Comparison of ENCODE assay signal across 15 mouse cellular contexts in the genomic region with DNA sequence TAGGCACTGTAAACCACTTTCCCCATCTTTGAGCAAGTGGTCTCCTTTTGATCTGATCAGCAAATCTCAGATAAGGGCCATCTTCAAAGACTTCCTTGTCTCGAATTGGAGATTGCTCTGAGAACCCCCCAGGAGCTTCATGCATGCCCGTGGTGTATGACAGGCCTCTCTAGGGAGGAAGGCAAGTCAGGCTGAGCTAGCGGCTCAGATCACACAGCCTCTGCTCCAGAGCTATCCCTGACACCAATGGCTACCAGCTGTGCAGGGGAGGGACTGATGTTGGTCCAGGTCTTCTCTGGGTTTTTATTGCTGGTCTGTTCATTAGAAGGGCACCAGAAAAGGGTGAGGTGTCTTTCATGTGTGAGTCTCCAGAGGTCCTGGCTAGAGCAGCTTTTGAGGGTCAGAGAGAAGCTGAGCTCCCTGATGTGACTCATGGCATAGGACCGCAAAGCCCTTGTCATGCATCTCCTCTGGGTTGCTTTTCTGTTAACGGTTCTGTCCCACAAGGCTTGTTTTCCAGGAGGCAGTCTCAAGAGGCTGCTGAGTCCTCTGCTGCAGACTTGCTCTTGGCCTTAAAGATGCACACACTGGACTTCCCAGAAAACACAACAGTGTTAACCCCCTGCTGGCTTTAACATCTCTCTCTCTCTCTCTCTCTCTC.
DNase-seq lines count a peak whose midpoint lies in the region; ATAC-seq and TF ChIP-seq lines count a peak whose summit lies in the region.
"Had no signal": no experiment of that assay in that cellular context is flagged by ENCODE, and none has a peak within 500 bp of the region (broad histone marks: within the 10 kb centered on the region; RNA-seq: fewer than 3 reads in every experiment).

No protein-coding gene starts in this region.

- no peak for TF ChIP-seq POLR2A in small intestine, adult 2 months (IDR thresholded peaks at IDR 0.05; ENCODE audit: low read depth, low read length)

- H3K4me3 ChIP-seq in heart, embryonic 12.5 days, result no peak overlapping the region
- H3K4me3 ChIP-seq in midbrain, embryonic 10.5 days, result no peak overlapping the region
- H3K4me3 ChIP-seq in midbrain, postnatal 0 days (ENCODE audit: low read depth, low read length), result no peak overlapping the region
- no peak overlapping the region for H3K4me3 ChIP-seq in small intestine, adult 2 months (ENCODE audit: low read depth, low read length)
- H3K4me3 ChIP-seq: forebrain, embryonic 10.5 days; layer of hippocampus, adult 2 months; limb, embryonic 15.5 days; myocyte had no signal

- ATAC-seq in heart, embryonic 12.5 days (ENCODE audit: insufficient number of reproducible peaks, low FRiP score), result no peak
- ATAC-seq in midbrain, postnatal 0 days (ENCODE audit: low FRiP score), result no peak
- ATAC-seq: hindbrain, postnatal 0 days had no signal

- H3K4me2 ChIP-seq in heart, embryonic 12.5 days, result no peak overlapping the region
- no peak overlapping the region for H3K4me2 ChIP-seq in midbrain, postnatal 0 days (ENCODE audit: low read depth, low read length, poor library complexity, severe bottlenecking)
- H3K4me2 ChIP-seq: limb, embryonic 15.5 days had no signal

- H3K4me1 ChIP-seq in heart, embryonic 12.5 days (replicated peaks), result peaks cover 6% of the 10 kb centered on the region
- H3K4me1 ChIP-seq in midbrain, embryonic 10.5 days, result peaks cover 35% of the 10 kb centered on the region
- no peaks in the 10 kb centered on the region for H3K4me1 ChIP-seq in midbrain, postnatal 0 days (ENCODE audit: insufficient read depth, low read length)
- H3K4me1 ChIP-seq in small intestine, adult 2 months (ENCODE audit: control insufficient read depth, insufficient read depth, insufficient read length, low read length), result no peaks in the 10 kb centered on the region

- no peaks in the 10 kb centered on the region for H3K36me3 ChIP-seq in heart, embryonic 12.5 days
- no peaks in the 10 kb centered on the region for H3K36me3 ChIP-seq in midbrain, embryonic 10.5 days
- no peaks in the 10 kb centered on the region for H3K36me3 ChIP-seq in midbrain, postnatal 0 days (ENCODE audit: insufficient read depth, low read length)
- H3K36me3 ChIP-seq in small intestine, adult 2 months (ENCODE audit: control insufficient read depth, insufficient read depth, low read length), result no peaks in the 10 kb centered on the region
- H3K36me3 ChIP-seq: forebrain, embryonic 10.5 days; limb, embryonic 15.5 days had no signal

- WGBS in heart, embryonic 12.5 days, result 20% methylated on average over 5 of the region's 5 CpGs
- WGBS in midbrain, embryonic 10.5 days, result 33% methylated on average over 5 of the region's 5 CpGs
- WGBS in midbrain, postnatal 0 days, result 39% methylated on average over 5 of the region's 5 CpGs
- 45% methylated on average over 5 of the region's 5 CpGs for WGBS in small intestine, adult 2 months

- intact Hi-C loops in heart, postnatal 10 days (cut with DNase I), result no loop called here

- no peak for TF ChIP-seq CTCF in midbrain, postnatal 0 days (IDR thresholded peaks at IDR 0.05)
- TF ChIP-seq CTCF in small intestine, adult 2 months (IDR thresholded peaks at IDR 0.05; ENCODE audit: extremely low read depth, insufficient read length, insufficient replicate concordance, low read depth, low read length), result no peak

- H3K27me3 ChIP-seq in heart, embryonic 12.5 days (replicated peaks), result peaks cover 72% of the 10 kb centered on the region
- H3K27me3 ChIP-seq in midbrain, embryonic 10.5 days (ENCODE audit: low read depth, poor library complexity, severe bottlenecking), result peaks cover 74% of the 10 kb centered on the region
- H3K27me3 ChIP-seq in midbrain, postnatal 0 days (ENCODE audit: insufficient read depth, low read length), result no peaks in the 10 kb centered on the region; the same call in 1 of the 2 replicates
- H3K27me3 ChIP-seq in small intestine, adult 2 months (ENCODE audit: control insufficient read depth, insufficient read depth, low read length), result no peaks in the 10 kb centered on the region; the same call in 1 of the 2 replicates

- H3K27ac ChIP-seq in heart, embryonic 12.5 days (ENCODE audit: poor library complexity, severe bottlenecking), result no peak overlapping the region
- H3K27ac ChIP-seq in midbrain, embryonic 10.5 days (replicated peaks), result no peak overlapping the region
- H3K27ac ChIP-seq in midbrain, postnatal 0 days (ENCODE audit: low read depth, low read length), result no peak overlapping the region
- H3K27ac ChIP-seq in small intestine, adult 2 months (ENCODE audit: insufficient read depth, low read depth, low read length), result 0 out of 2 replicates have a peak overlapping the region, but pooled peaks have one; percentile 16
- H3K27ac ChIP-seq: forebrain, embryonic 10.5 days; hindbrain, postnatal 0 days; layer of hippocampus, adult 2 months; limb, embryonic 15.5 days had no signal

- no peak overlapping the region for H3K9ac ChIP-seq in heart, embryonic 12.5 days
- no peak overlapping the region for H3K9ac ChIP-seq in midbrain, postnatal 0 days (replicated peaks; ENCODE audit: low read length, poor library complexity, severe bottlenecking)
- H3K9ac ChIP-seq: limb, embryonic 15.5 days had no signal

- peak; percentile 33 to 36 for DNase-seq in heart, postnatal 10 days
- peak; percentile 24 for DNase-seq in midbrain, embryonic 10.5 days (ENCODE audit: low spot score)
- DNase-seq in midbrain, postnatal 0 days (ENCODE audit: low spot score), result no peak
- DNase-seq in adrenal gland, postnatal 36 days, result peak; percentile 26 to 44
- DNase-seq in layer of hippocampus, adult 9-11 months, result no peak
- DNase-seq in B cell, adult 2 months, result no peak
- DNase-seq: gastrocnemius, postnatal 36 days; thymus, postnatal 36 days had no signal

- no peaks in the 10 kb centered on the region for H3K9me3 ChIP-seq in heart, embryonic 12.5 days (replicated peaks)
- H3K9me3 ChIP-seq in midbrain, embryonic 10.5 days (replicated peaks), result no peaks in the 10 kb centered on the region
- no peaks in the 10 kb centered on the region for H3K9me3 ChIP-seq in midbrain, postnatal 0 days (ENCODE audit: low read length)
- H3K9me3 ChIP-seq: forebrain, embryonic 10.5 days; limb, embryonic 15.5 days had no signal

Comparison
In these comparisons a context has a peak if more than half of its experiments do, and no peak if none do; other contexts are left out.
1. DNase-seq: peak in heart, postnatal 10 days (2 of 2), midbrain, embryonic 10.5 days (single experiment) and adrenal gland, postnatal 36 days (2 of 2); none in midbrain, postnatal 0 days (single experiment), layer of hippocampus, adult 9-11 months (single experiment) and B cell, adult 2 months (0 of 2).